Mouse (Mus musculus) ES-E14 (cell line): ENCODE results near the gene Fbh1. TPM values are rescaled to one million over a fixed set of nuclear protein-coding genes. Genes with fewer than 3 reads are reported as not detected.

Experiments used
- DNase-seq: peaks from one replicate; pipeline ENCODE4 v3.0.0-alpha.2; 2013; ENCODE audit warnings: low read depth, low spot score
- H3K27ac ChIP-seq: 2 replicates; pipeline ENCODE4 v1.5.1; 2012; ENCODE audit warnings: low read depth, mild to moderate bottlenecking, low read length, moderate library complexity, mixed read lengths; ENCODE audit not compliant: poor library complexity, insufficient read depth, severe bottlenecking
- H3K36me3 ChIP-seq: 2 replicates; pipeline ENCODE4 v1.6.1; 2012; ENCODE audit warnings: mild to moderate bottlenecking, low read length, moderate library complexity, mixed read lengths; ENCODE audit not compliant: control insufficient read depth, poor library complexity, insufficient read depth, severe bottlenecking
- H3K4me1 ChIP-seq, 2 experiments: fragments of 150-350 bp in 1 of 2; sonication (generic) in 1 of 2; 2 replicates each; pipeline ENCODE4 v1.6.1; 2012; ENCODE audit warnings: low read length in 2 of 2, mild to moderate bottlenecking in 1 of 2, mixed read lengths in 1 of 2; ENCODE audit not compliant: control insufficient read depth in 2 of 2, insufficient read depth in 2 of 2, poor library complexity in 1 of 2
- H3K4me3 ChIP-seq, 2 experiments: fragments of 150-350 bp in 1 of 2; sonication (generic) in 1 of 2; 2 replicates each; pipeline ENCODE4 v1.5.1; 2012; ENCODE audit warnings: low read length in 2 of 2, low read depth in 1 of 2, mild to moderate bottlenecking in 1 of 2, mixed read lengths in 1 of 2; ENCODE audit not compliant: insufficient read depth in 1 of 2, poor library complexity in 1 of 2, severe bottlenecking in 1 of 2
- H3K9ac ChIP-seq: 2 replicates; pipeline ENCODE4 v1.6.1; 2012; ENCODE audit warnings: low read depth, mild to moderate bottlenecking, low read length, mixed read lengths; ENCODE audit not compliant: poor library complexity, insufficient read depth, severe bottlenecking
- H3K9me3 ChIP-seq: fragments of 150-350 bp; sonication (generic); 2 replicates; pipeline ENCODE4 v1.6.1; 2012; ENCODE audit warnings: low read depth, mild to moderate bottlenecking, low read length; ENCODE audit not compliant: control insufficient read depth, insufficient read depth
- CHD2 ChIP-seq: IDR thresholded peaks from 2 replicates; pipeline ENCODE4 v1.6.1; 2014; ENCODE audit warnings: mild to moderate bottlenecking, low read depth, low read length, inconsistent platforms
- HCFC1 ChIP-seq: IDR thresholded peaks from 2 replicates; pipeline ENCODE4 v1.6.1; 2012; ENCODE audit warnings: low read length, inconsistent platforms, borderline replicate concordance; ENCODE audit not compliant: insufficient read depth
- MAFK ChIP-seq: IDR thresholded peaks from 2 replicates; pipeline ENCODE4 v1.6.1; 2014; ENCODE audit warnings: mild to moderate bottlenecking, low read depth, low read length, inconsistent platforms; ENCODE audit not compliant: insufficient read depth
- ZC3H11A ChIP-seq: IDR thresholded peaks from 2 replicates; pipeline ENCODE4 v1.6.1; 2012; ENCODE audit warnings: low read depth, mild to moderate bottlenecking, inconsistent platforms, low read length, borderline replicate concordance
- ZNF384 ChIP-seq: IDR thresholded peaks from 2 replicates; pipeline ENCODE4 v1.6.1; 2012; ENCODE audit warnings: low read depth, low read length, inconsistent platforms
- in situ Hi-C, 2 experiments: fragments of 600-800 bp; cut with MboI; formaldehyde crosslinking; loops; one replicate each; pipeline ENCODE4 v1.15.1; 2025; ENCODE audit warnings: low sequenced_read_pairs in 2 of 2, inconsistent platforms in 1 of 2; ENCODE audit not compliant: unreplicated experiment in 2 of 2
- total RNA-seq: library from RNA; depleted of rRNA; stranded (reverse); fragments of 300-350 nt; gene quantifications from 2 replicates; pipeline ENCODE4 v1.2.3, GENCODE M21; 2012; rRNA removed

Gene Fbh1
- 45.3 and 51.3 TPM in 2 replicates for total RNA-seq

GRCm38 (mm10) chr2:11777091-11778068, at the start of gene Fbh1, which contains the start of gene Ankrd16:
Gene Fbh1 (minus strand): TSS chr2:11777582.
Gene Ankrd16 (plus strand): TSS chr2:11777876.
- Histone ChIP-seq H3K27ac (peak within 1 kb of the TSS; percentile 68), H3K36me3 (peaks cover 6% of the 10 kb centered on the region; the same call in 1 of the 2 replicates), H3K4me3 (peak within 1 kb of the TSS; percentile 91 to 96), H3K4me1 (peaks cover 0 to 5% of the 10 kb centered on the region in 2 experiments; a peak in 1 of 4 replicates), H3K9me3 (no peaks in the 10 kb centered on the region), H3K9ac (peak within 1 kb of the TSS; percentile 91)
- in situ Hi-C loops: no loop called here
- peak; percentile 100 for DNase-seq
- TF ChIP-seq ZC3H11A (no peak), HCFC1 (no peak; the same call in 1 of the 2 replicates), CHD2 (peak; percentile 96)

- no peak for DNase-seq
Measured at GRCm38 (mm10) chr2:11801299-11801930, 24.0 kb upstream of the Fbh1 start.

GRCm38 (mm10) chr2:11797930-11798364, 20.6 kb upstream of the Fbh1 start:
- H3K36me3 ChIP-seq: peaks cover 3% of the 10 kb centered on the region; the same call in 1 of the 2 replicates
- in situ Hi-C loops: no loop called here
- H3K4me3 ChIP-seq: no peak overlapping the region
- TF ChIP-seq ZNF384 (no peak), HCFC1 (no peak), ZC3H11A (no peak), CHD2 (no peak), MAFK (no peak)
- no peak overlapping the region for H3K9ac ChIP-seq
- H3K4me1 ChIP-seq: no peaks in the 10 kb centered on the region
- H3K9me3 ChIP-seq: no peaks in the 10 kb centered on the region
- no peak overlapping the region for H3K27ac ChIP-seq
- DNase-seq: no peak

More at GRCm38 (mm10) chr2:11801299-11801930, 24.0 kb upstream of the Fbh1 start:
- Histone ChIP-seq H3K27ac (no peak overlapping the region), H3K4me3 (no peak overlapping the region), H3K36me3 (no peaks in the 10 kb centered on the region), H3K9me3 (no peaks in the 10 kb centered on the region), H3K9ac (no peak overlapping the region), H3K4me1 (no peaks in the 10 kb centered on the region)
- in situ Hi-C loops: no loop called here
- TF ChIP-seq ZNF384 (no peak), HCFC1 (no peak), ZC3H11A (no peak), MAFK (no peak), CHD2 (no peak)

- Histone ChIP-seq H3K27ac (no peak overlapping the region), H3K9ac (no peak overlapping the region), H3K4me3 (no peak overlapping the region), H3K4me1 (no peaks in the 10 kb centered on the region), H3K9me3 (no peaks in the 10 kb centered on the region), H3K36me3 (peaks cover 6% of the 10 kb centered on the region)
- no peak for DNase-seq
- TF ChIP-seq CHD2 (no peak), ZC3H11A (no peak), HCFC1 (no peak), ZNF384 (no peak), MAFK (no peak)
- in situ Hi-C loops: no loop called here
Measured at GRCm38 (mm10) chr2:11794668-11795067, 17.3 kb upstream of the Fbh1 start.
